Mouse (Mus musculus) heart, postnatal 4 days (tissue): ENCODE measurements around the gene Cblb. TPM values are rescaled to one million over a fixed set of nuclear protein-coding genes. Genes with fewer than 3 reads are reported as not detected.
A peak's percentile ranks its signal among the peaks of the same experiment; 100 is the strongest.

Experiments
- DNase-seq: peaks from one replicate; pipeline ENCODE4 v3.0.0; 2021
- total RNA-seq, 2 experiments: library from RNA; stranded (reverse); gene quantifications; 2 replicates each; pipeline ENCODE4 v1.2.3; 2021

Cblb gene
- 10 to 100 TPM; 15.4 to 17.2 TPM for total RNA-seq

GRCm38 (mm10) chr16:52031091-52031689, at the start of gene Cblb:
Gene Cblb (plus strand): TSS chr16:52031225.
- peak; percentile 99 for DNase-seq

GRCm38 (mm10) chr16:51985436-51985835, 45.6 kb upstream of the Cblb start:
- DNase-seq: peak; percentile 13

- DNase-seq: no peak
These were observed 44.8 kb upstream of the Cblb start for GRCm38 (mm10) chr16:51986207-51986606.

DNA sequence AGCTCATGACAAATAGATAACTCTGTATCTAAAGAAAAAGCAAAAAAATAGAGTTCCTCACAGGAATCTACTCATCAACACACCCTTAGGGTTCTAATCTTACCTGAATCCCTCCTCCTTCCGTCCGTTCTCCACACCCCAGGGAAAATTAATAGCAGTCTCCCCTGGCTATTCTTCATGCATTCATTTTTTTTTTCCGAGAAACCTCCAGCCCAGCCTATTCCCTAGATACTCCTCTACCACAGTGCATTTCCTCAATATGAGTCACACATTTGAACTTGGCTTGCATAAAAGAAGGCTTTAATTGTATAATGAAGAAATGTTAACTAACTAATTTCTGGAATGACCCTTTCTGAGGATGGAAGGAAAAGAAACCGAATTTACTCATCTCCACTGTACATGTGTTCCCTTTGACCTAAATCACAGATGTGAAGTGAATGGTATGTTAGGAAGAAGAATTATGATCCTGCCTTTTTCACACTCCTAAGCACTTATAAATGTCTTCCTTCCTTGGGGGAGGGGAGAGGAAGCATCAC, 43.9 kb upstream of the Cblb start:
- no peak for DNase-seq

- no peak for DNase-seq
These were observed 43.0 kb upstream of the Cblb start for GRCm38 (mm10) chr16:51988027-51988426.

DNA sequence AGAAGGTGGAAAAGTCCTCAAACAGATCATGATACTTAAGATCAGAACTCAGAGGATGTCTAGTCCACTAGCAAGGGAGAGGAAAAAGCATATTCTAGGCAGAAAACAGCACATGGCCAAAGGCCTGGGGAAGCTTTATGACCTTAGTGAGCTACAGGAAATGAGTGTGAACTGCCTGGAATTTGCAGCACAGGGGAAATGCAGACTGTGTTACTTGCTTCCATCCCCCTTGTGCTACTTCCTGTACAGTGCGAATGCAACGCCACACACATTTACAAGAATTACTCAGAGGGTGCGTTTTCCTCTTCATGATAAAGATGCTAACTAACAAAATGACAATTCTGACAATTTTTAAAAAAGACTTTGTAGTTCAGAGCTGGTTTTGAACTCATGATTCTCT, 41.8 kb upstream of the Cblb start:
- DNase-seq: no peak

GRCm38 (mm10) chr16:52000043-52000442, 31.0 kb upstream of the Cblb start:
- DNase-seq: no peak

GRCm38 (mm10) chr16:52000801-52001200, 30.2 kb upstream of the Cblb start:
- no peak for DNase-seq

DNA sequence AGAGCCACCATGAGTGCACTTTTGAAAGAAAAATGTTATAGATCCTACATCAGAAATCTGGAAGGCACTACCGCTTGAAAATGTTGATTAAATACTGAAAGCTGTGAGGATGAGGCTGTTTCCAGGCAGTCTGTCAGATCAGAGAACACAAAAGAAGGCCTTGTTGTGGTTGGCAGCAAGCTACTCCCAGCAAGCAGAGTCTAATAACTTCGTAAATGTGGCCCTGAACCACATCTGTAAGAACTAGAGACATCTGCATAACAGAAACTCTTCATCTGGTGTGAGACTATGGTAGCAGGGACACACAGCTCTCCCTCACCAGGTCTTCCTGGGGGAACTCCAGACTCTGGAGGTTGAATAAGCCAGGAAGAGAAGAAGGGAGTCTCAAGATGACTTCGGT, 24.0 kb upstream of the Cblb start:
- no peak for DNase-seq

DNA sequence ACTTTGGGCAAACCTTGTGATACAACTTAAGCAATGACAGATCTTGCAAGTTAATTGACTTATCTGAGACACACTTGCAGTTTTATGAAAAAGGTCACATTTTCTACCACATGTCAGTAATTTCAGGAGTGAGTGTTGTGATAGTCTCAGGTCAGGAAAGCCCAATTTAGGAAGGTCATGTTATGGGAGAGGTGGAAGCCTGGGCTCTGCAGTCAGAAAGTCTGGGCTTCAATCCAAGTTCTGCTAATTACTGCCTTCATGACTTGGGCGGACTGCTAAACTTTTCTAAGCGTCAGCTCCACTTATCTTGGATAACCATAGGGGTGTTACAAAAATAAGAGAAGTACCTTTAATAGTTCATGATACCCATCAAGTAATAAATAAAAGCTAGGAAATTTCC, 22.6 kb upstream of the Cblb start:
- peak; percentile 12 for DNase-seq

- no peak for DNase-seq
These were observed 21.6 kb upstream of the Cblb start for GRCm38 (mm10) chr16:52009421-52009820.

DNA sequence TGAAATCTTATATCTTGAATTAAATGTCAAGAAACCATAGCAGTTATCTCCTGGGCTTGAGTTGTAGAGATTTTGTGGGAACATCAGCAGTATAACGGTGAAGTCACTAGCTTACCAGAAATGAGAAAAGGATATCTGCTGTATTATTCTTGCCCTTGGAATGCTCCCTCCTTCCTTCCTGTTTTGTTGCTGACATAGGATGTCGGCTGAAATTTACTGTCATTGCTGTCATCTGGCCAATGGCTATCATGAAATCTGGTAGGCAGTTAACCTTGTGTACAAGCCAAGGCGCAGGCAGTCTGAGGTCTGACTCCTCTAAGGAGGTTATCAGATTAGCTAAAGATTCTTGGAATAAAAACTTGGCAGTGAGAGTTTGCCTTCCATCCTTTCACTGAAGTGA, 18.0 kb upstream of the Cblb start:
- no peak for DNase-seq

- no peak for DNase-seq
These were observed 17.2 kb upstream of the Cblb start for GRCm38 (mm10) chr16:52013812-52014211.

DNA sequence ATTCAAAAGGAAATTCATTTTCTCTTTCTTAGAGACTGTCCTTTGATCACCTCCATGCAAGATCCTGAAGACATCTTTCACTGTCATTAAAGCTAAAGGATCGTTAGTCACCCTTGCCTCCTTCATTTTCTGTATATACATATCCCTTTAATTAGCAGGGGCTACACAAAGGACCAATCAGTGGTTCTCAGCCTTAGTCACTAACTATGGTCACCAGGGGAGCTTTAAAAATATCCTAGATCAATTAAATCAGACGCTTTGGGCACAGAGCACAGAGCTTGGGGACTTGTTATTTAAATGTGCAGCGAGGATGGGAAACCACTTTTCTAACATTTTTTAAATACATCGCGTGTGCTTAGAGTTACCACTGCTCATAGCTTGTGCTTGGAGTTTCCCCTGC, 7.6 kb upstream of the Cblb start:
- DNase-seq: no peak

DNA sequence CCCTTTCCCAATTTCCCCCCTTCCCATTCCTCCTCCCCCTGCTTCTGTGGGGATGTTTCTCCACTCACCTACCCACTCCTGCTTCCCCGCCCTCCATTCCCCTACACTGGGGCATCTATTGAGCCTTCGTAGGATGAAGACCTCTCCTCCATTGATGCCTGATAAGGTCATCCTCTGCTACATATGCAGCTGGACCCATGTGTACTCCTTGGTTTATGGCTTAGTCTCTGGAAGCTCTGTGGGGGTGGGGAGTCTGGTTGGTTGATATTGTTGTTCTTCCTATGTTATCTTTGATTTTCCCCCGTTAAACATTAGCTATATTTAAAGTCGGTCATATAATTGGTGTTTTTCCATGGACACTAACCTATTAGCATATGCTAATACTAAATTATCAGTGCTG, 3.7 kb upstream of the Cblb start:
- no peak for DNase-seq

DNA sequence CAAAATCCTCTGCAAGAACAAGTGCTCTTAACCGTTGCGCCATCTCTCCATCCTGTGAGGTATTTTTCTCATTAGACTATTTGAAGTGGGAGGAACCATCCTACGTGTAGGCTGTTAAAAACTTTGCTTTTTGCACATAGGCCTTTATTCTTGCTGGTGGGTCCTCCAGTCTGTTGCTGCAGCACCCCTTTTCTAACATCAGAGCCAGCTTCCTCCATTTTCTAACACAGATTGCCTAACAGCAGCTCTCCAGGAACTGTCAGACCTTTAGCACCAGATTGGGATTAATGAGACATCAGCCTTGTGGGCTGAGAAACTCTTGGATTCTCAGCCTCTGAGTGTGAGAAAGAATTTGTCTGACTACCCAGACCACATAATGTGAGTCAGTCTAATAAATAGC, 2.0 kb upstream of the Cblb start:
- no peak for DNase-seq

DNA sequence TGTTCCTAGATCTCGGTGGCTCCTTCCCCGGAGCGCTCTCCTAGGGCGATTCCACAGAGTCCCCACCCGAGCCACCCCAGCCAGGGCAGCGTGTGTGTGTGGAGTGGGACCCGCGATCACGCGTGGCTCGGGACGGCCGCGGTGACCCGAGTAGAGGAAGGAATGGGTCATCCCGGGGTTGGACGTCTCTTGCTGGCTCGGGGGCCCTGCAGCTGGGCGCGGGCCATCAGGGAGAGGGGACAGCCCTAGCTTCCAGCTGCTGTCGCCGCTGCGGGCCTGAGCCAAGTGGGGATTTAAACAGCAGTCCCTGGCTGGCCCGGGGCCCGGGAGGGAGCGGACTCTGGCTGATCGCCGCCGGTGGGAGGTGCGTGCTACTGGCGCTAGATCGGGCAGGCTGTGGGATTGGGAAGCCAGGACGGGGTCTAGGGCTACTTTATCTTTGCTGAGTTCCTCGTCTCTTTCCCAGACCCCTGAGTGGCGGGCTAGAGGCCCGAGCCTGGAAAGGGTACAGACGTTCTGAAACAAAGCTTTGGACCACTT, 757 bp downstream of the Cblb start:
- DNase-seq: peak; percentile 99

- DNase-seq: no peak
These were observed 1.6 kb downstream of the Cblb start for GRCm38 (mm10) chr16:52032376-52033330.

GRCm38 (mm10) chr16:52033381-52034315, 2.6 kb downstream of the Cblb start:
- DNase-seq: no peak

GRCm38 (mm10) chr16:52034356-52034755, 3.3 kb downstream of the Cblb start:
- DNase-seq: no peak

DNA sequence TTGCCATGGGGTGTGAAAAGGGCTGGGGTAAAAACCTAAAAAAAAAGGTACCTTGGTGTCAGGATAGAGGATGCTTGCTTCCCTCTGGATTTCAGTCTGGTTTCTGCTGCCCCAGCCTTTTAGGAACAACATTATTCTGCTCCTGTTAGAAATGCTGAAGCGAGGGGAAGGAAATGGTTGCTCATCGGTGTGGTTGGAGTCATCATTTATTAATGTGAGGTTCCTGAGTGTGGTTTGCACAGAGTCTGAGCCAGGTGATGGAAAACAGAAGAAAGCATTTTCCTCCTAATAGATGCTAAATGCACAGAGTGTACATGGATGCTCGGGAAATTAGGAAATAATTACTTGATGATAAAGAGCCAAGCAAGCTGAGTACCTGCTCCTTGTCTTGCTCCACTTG, 5.3 kb downstream of the Cblb start:
- no peak for DNase-seq

- no peak for DNase-seq
These were observed 7.3 kb downstream of the Cblb start for GRCm38 (mm10) chr16:52038283-52038682.
